In genomic region chr1:89701162-89701730, GRCm38 (mm10) we compare ENCODE assay signal across 23 mouse cellular contexts.
"Had no signal": no experiment of that assay in that cellular context is flagged by ENCODE, and none has a peak within 500 bp of the region (broad histone marks: within the 10 kb centered on the region; RNA-seq: fewer than 3 reads in every experiment).

No protein-coding gene starts in this region.

- H3K4me2 ChIP-seq: kidney, embryonic 15.5 days; limb, embryonic 12.5 days; limb, embryonic 15.5 days; liver, embryonic 11.5 days; lung, embryonic 14.5 days; midbrain, embryonic 12.5 days; neural tube, embryonic 13.5 days had no signal

- H3K27me3 ChIP-seq: limb, embryonic 12.5 days; limb, embryonic 15.5 days had no signal

- ATAC-seq: liver, postnatal 0 days had no signal

- H3K9ac ChIP-seq: kidney, embryonic 15.5 days; limb, embryonic 12.5 days; limb, embryonic 15.5 days; liver, embryonic 14.5 days; liver, postnatal 0 days; lung, embryonic 14.5 days; midbrain, embryonic 12.5 days; neural tube, embryonic 13.5 days had no signal

- H3K27ac ChIP-seq: kidney, embryonic 15.5 days; limb, embryonic 12.5 days; limb, embryonic 15.5 days; liver, embryonic 14.5 days had no signal

- DNase-seq: kidney, adult 11 months; kidney, adult 8-10 months; kidney, postnatal 10 days; kidney, postnatal 36 days; left cerebral cortex, postnatal 4 days; liver, postnatal 0 days; lung, embryonic 14.5 days; lung, postnatal 10 days; lung, postnatal 4 days; retina, postnatal 1 day; right cerebral cortex, postnatal 14 days; right cerebral cortex, postnatal 4 days; thymus, adult 2 months; thymus, postnatal 14 days; thymus, postnatal 4 days had no signal

- H3K9me3 ChIP-seq: kidney, embryonic 15.5 days; limb, embryonic 12.5 days; limb, embryonic 15.5 days; midbrain, embryonic 12.5 days; neural tube, embryonic 13.5 days had no signal

- H3K4me3 ChIP-seq: kidney, embryonic 15.5 days; limb, embryonic 12.5 days; limb, embryonic 15.5 days; midbrain, embryonic 12.5 days; myocyte; neural tube, embryonic 13.5 days had no signal
